Mouse (Mus musculus): ENCODE results near the gene Nr6a1. TPM values are rescaled to one million over a fixed set of nuclear protein-coding genes. Genes with fewer than 3 reads are reported as not detected.
A peak's percentile ranks its signal among the peaks of the same experiment; 100 is the strongest.

Gene Nr6a1
- total RNA-seq, 2 experiments from 2014 or later: 6.3 to 8.0 TPM

DNA sequence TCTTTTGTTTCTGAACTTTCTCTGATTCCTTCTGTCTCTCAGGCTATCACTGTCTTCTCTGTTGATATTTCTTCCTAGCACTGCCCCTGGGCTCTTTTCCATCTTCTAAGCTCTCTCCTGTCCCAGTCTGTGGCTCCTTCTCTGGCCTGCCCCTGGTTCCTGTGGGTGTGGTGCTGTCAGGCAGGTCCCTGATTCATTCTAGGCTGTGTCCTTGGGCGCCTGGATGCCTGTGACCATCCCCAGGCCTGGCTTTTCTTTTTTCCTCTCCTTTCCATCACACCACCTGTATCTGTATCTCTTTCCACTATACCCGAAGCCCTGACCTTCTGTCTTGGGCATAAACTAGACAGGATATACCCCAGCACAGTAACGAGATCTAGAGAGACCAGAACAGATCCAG is 241.7 kb downstream of the Nr6a1 start:
- no peak for DNase-seq (ENCODE audit: low spot score in 2 of 2)

DNA sequence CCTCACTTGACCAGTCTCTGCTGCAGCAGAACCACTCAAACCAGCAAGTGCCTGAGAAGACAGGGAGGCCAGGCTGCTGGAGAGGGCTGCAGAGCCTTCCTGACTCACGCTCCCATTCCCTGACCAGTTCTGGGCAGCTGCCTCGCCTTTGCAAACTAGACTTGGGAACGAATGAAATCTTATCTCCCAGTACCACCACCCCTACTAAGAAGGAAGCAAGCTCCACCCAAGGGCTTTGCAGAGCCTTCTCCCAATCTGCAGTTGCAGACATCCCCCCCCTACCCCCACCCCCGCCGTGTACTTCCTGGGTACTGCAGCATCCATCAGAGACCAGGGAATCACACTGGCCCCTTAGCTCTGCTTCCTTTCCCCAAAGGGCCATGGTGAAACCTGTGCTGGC is 244.4 kb downstream of the Nr6a1 start:
- no peak for DNase-seq (ENCODE audit: low spot score in 2 of 2)

DNA sequence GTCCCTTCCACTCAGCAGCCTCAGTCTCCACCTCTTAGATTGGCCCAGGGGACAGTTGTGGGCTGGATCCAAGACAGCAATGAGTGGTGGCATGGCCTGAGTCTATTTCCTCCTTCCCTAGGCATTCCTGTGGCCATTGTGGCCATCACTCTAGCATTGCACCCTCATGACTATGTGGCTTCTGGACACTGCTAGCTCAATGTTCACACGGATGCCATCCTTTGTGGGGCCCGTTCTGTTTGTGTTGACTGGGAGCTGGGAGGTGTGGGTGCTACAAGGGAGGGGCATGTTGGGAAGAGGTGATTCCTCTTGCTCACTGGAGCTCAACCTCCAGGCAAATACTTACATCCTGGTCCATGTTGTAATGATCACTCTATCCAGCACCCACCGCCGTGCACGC is 245.3 kb downstream of the Nr6a1 start:
- no peak for DNase-seq (ENCODE audit: low spot score in 2 of 2)

DNA sequence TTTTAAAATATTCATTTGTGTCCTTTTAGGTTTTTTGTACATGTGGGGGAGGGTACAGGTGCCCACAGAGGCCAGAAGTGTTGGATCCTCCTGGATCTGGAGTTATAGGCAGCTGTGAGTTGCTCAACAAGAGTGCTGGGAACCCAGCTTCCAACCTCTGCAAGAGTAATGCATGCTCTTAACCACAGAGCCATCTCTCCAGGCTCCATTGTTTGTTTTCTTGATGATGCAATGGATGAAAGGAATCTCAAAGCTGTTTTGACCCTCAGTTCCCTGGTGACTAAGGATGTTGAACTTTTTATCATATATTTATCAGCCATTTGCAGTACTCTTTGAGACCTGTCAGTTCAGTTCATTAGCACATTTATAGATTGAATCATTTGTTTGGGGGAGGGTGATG is 248.5 kb downstream of the Nr6a1 start:
- DNase-seq (ENCODE audit: low spot score in 2 of 2): no peak

DNA sequence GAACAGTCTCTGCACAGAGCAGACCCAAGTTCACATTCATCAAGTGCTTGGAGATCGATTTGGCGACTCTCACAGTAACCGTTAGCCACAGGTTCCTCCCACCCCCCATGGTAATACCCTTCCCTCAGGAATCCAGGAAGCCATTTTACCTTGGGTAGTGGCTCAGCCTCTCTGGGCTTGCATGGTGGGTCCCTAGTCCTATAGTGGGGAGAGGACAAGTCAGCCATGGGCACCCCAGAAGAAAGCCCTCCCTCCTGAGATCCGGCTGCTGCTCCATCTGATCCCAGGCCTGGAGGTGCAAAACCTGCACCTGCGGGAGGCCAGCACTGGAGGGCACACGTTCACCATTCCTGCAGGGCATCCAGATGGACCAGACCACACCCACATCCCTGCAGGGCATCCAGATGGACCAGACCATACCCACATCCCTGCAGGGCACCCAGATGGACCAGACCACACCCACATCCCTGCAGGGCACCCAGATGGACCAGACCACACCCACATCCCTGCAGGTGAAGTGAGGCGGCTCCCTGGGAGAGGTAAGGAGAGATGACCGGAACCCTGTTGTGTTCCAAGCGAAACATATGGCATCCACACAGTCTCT is 252.0 kb downstream of the Nr6a1 start:
- DNase-seq (ENCODE audit: low spot score in 2 of 2): no peak

Small RNAs within 50 kb of the gene (microRNA-seq; reads per million reads assigned to microRNA genes)
- gene Mir181a-2 (42.6 reads per million, percentile 36 among the genes with 10 or more reads in this experiment), gene Mir181b-2 (543 reads per million, percentile 68 among the genes with 10 or more reads in this experiment)

Other genes starting within 250 kb of the Nr6a1 start
- gene Nr5a1, start 213.1 kb downstream of the Nr6a1 start, total RNA-seq (2021): 100 to 1,000 TPM; 432 to 438 TPM
- 10 to 100 TPM; 31.6 to 31.7 TPM for gene Olfml2a, start 4.3 kb upstream of the Nr6a1 start, total RNA-seq (2021)
- under 1 TPM; 0.67 to 0.73 TPM for gene Wdr38, start 69.8 kb upstream of the Nr6a1 start, total RNA-seq (2021)
- 10 to 100 TPM; 67.1 to 68.3 TPM for gene Arpc5l, start 77.7 kb upstream of the Nr6a1 start, total RNA-seq (2021)
- 100 to 1,000 TPM; 646 to 654 TPM for gene Rpl35, start 77.9 kb upstream of the Nr6a1 start, total RNA-seq (2021)
- gene Golga1, start 137.9 kb upstream of the Nr6a1 start, total RNA-seq (2021): 10 to 100 TPM; 35.8 to 38.8 TPM